Mouse (Mus musculus) adrenal gland, adult 2 months (tissue): ENCODE measurements around the gene St6gal1. TPM values are rescaled to one million over a fixed set of nuclear protein-coding genes. Genes with fewer than 3 reads are reported as not detected.

Experiments
- DNase-seq: peaks from one replicate; pipeline ENCODE4 v3.0.0; 2021
- polyA plus RNA-seq: library from polyadenylated mRNA; depleted of rRNA; stranded (reverse); fragments of >200 nt; gene quantifications from 2 replicates; pipeline ENCODE4 v1.2.3, GENCODE M21; 2012
- total RNA-seq, 2 experiments: library from RNA; stranded (reverse); gene quantifications; 2 replicates each; pipeline ENCODE4 v1.2.3; 2021

St6gal1 gene
- total and polyA plus RNA-seq, 3 experiments, result 24.2 to 49.5 (median 32.2) TPM

DNA sequence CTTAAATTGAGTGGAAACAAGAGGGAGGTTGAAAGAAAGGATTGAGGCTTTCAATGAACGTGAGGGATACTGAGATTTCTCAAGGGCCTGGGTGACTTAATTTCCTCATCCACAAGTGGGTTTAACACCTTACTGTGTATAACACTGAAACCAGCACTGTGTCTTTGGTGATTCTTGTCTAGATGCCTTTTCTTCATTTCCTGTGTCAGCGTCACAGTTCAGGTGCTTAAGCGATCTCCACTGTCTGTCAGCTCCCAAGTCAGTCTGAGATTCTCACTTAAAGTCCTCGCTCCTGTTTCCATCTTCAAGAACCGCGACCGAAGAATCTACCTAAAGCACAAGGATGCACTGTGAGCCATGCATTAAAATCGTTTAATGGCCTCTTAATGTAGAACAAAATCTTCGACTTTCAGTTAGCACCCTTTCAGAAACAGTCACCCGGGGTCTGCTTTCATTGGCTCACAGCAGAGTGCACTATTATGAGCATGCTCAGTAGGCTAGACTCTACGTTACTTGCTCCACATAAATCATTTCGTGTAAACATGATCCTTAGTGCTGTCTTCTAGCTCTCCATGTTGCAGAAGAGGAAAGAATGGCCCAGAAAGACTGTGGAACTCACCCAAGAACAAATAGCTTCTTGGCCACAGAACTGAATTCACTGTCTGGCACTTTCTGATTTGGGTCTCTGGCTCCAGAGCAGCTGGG lies 1.2 kb upstream of the St6gal1 start:
- no peak for DNase-seq

GRCm38 (mm10) chr16:23223871-23224469 lies 570 bp upstream of the St6gal1 start:
- DNase-seq, result no peak

- DNase-seq, result peak; percentile 69
Measured at GRCm38 (mm10) chr16:23225069-23225721, 655 bp downstream of the St6gal1 start.

GRCm38 (mm10) chr16:23225821-23226600 lies 1.5 kb downstream of the St6gal1 start:
- DNase-seq, result peak; percentile 79

GRCm38 (mm10) chr16:23226601-23227351 lies 2.2 kb downstream of the St6gal1 start:
- DNase-seq, result peak; percentile 70

GRCm38 (mm10) chr16:23227851-23228250 lies 3.3 kb downstream of the St6gal1 start:
- DNase-seq, result no peak

- DNase-seq, result no peak
Measured at GRCm38 (mm10) chr16:23228486-23228885, 3.9 kb downstream of the St6gal1 start.

- DNase-seq, result no peak
Measured at GRCm38 (mm10) chr16:23229945-23230344, 5.4 kb downstream of the St6gal1 start.

- DNase-seq, result peak; percentile 71
Measured at GRCm38 (mm10) chr16:23231168-23231567, 6.6 kb downstream of the St6gal1 start.

- peak; percentile 71 for DNase-seq
Measured at GRCm38 (mm10) chr16:23232691-23233090, 8.2 kb downstream of the St6gal1 start.

DNA sequence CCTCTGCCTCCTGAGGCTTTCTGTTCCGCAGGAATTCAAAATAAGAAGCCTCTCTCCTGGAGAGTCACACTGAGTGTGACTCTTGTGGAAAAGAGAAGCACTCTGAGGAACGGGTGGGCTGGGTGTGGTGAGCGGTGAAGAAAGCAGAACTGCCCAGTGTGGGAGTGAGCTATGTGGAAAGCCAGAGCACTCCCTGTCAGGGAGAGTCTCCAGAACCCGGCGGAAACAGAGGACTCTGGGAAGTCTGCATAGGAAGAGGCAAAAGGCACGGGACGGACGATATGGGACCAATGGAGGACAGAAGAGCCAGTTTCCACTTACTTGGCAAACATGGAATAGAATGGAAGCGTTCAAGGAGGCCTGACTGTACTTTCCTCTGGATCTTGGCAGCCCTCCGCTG lies 9.0 kb downstream of the St6gal1 start:
- DNase-seq, result peak; percentile 50

DNA sequence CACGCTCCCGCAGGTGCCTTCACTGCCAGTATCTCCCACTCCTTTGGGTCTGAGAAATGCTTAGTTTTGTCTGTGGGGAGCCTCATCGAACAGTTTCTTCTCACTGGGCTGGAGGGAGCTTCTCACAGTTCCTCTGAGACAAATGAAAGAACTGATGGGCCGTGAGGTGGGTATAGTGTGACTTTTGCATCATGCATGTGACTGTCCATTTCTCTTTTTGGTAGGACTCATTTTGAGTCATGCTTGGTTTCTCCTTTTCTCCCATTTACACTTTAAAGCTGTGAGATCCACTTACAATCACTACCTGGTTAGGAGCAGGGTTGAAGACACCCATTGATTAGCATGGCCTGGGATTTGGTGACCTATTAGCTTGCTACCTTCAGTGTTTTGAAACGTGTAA lies 10.0 kb downstream of the St6gal1 start:
- DNase-seq, result no peak

DNA sequence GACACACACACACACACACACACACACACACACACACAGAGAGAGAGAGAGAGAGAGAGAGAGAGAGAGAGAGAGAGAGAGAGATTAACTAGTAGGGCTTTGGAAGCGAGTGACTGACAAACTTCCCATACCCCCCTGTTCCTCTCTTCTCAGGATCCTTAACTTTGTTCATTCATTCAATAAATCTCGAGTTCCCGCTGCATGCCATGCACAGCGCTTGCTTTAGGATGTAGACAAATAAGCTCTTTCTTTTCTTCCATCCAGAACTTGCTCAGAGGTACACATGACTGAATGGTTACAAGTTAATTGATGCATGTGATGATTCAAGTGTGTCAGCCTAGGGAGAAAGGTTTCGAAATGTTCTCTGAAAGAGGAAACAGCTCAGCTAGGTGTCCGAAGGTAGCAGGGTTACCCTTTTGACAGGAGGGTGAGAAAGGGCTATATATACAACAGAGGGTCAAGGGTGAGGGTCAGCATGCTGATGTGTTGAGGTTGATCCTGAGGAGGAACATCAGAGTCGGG lies 10.7 kb downstream of the St6gal1 start:
- DNase-seq, result no peak

DNA sequence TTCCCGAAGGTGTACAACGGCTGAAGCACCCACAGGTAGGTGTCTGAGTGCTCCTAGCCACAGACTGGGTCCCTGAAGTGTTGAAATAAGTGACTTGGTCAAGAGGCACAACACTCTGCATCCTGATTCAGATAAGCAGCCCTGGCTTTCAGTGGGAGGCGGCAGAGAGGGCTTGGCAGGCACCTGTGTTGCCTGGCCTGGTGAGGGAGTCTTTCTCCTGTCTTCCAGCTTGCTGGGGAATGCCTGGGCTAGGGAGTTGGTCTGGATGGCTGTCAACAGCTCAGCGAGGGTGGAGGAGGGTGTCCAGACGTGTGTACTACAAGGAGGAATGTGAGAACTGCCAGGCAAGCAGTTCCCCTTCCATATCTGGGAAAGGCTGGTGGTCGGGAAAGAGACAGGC lies 15.0 kb downstream of the St6gal1 start:
- DNase-seq, result no peak

DNA sequence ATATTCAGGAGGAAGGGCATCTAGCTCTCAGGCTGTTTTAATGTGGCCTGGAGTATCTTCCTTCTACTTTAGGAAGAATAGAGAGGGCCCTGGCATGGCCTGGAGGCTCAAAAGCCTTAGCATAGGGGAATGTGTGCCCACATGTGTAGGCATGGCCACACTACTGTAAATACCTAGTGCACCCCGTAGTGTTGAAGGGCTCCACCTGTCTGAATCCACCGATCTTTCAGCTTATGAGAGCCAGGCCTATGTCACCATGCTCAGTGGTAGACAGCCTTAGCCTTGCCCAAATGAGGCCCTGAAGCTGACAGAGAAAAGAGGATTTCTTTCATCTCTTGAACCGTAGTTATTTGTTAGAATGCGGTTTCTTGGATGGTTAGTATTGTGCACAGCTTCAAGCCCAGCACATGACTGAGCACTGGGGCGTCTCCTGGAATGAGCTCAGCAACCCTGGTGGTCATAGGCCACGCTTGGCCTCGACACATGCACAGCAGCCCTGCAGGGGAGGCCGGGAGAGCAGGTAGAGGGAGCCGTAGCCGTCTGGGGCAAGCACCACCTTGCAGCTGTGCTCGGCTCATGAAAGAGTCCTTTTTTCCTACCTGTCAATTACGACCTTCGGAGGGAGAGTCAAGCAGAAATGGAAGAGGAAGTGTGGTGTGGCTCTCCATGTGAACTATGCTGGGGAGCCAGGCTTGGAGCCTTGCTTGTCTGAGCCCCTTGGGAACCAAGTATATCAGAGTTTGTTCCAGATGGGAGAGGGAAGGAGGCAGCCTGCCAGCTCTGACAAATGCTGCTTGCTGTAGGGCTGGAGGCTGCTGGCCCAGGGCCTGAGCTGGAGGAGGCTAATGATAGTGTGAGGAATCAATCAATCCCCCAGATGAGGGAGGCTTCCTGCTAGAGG lies 15.8 kb downstream of the St6gal1 start:
- DNase-seq, result peak; percentile 92

- DNase-seq, result no peak
Measured at GRCm38 (mm10) chr16:23240950-23241259, 16.4 kb downstream of the St6gal1 start.

GRCm38 (mm10) chr16:23243726-23244425 lies 19.3 kb downstream of the St6gal1 start:
- peak; percentile 45 for DNase-seq

- DNase-seq, result peak; percentile 75
Measured at GRCm38 (mm10) chr16:23244486-23244885, 19.9 kb downstream of the St6gal1 start.

DNA sequence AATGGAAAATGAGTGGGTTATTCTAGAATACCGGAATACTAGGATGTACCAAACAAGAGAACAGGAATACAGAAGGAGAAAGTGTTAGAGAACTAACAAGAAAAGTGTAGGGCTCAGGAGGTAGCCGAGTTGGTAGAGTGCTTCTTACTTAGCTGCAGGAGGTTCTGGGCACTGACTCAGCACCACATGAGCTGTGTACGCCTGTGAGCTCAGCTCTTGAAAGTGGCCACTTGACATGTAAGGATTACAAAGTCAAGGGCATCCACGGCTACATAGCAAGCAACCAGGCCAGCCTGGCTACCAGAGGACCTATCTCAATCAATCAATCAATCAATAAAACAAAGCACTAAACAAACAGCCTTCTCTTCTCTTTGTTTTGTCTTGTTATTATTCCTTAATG lies 24.7 kb downstream of the St6gal1 start:
- DNase-seq, result peak; percentile 64

GRCm38 (mm10) chr16:23249762-23250161 lies 25.2 kb downstream of the St6gal1 start:
- no peak for DNase-seq
